Mouse (Mus musculus) adrenal gland, postnatal 4 days (tissue): Measurements from ENCODE around the gene C130050O18Rik. TPM values are rescaled to one million over a fixed set of nuclear protein-coding genes. Genes with fewer than 3 reads are reported as not detected.

Source experiments
- DNase-seq, 2 experiments: peaks; one replicate each; pipeline ENCODE4 v3.0.0; 2021 to 2022; ENCODE audit warnings: low spot score in 2 of 2, mixed read lengths in 2 of 2
- microRNA-seq: library from miRNA; unstranded; fragments of <30 nt; microRNA quantifications from one replicate; pipeline ENCODE4 v1.2.0, GENCODE M21; 2021
- total RNA-seq, 2 experiments: library from RNA; stranded (reverse); gene quantifications; 2 replicates each; pipeline ENCODE4 v1.2.3; 2021

The C130050O18Rik gene
- total RNA-seq, 2 experiments from 2014 or later: 0.48 to 0.93 TPM

DNA sequence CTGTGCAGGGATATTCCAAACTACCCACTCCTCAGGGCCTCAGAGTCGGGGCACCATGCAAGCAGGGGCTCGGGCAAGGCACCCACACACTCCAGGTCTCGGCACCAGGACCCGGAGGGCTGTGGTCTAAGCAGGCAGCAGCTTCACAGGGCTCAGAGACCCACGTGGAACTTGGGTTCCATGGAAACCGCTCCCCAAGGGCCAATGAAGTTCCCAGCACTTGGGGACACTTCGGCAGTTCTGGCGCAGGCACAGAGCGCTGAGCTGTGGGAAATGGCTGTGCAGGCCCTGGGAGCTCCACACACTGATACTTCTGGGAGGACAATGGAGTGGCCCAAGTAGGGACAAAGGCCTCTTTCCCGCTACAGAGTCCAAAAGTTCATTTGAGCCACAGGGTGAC, 48.0 kb downstream of the C130050O18Rik start:
- DNase-seq: no peak

DNA sequence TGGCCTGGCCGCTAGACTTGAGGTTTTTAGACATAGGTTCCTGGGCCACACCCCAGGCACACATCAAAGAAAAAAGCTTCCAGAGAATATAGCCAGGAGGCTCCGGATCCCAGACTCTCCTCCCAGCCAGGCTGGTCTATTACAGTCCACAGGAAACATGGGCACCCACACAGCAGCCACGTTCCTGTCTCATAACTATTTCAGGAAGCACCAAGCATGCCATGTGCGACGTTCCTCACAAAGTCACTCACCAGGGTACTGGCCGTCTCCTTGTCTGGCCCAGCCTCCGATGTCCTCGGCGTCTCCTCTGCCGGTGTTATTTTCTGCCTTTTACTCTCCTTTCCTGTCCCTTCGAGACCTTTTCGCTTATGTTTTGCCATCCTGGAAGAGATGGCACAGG, 50.1 kb downstream of the C130050O18Rik start:
- DNase-seq: no peak

DNA sequence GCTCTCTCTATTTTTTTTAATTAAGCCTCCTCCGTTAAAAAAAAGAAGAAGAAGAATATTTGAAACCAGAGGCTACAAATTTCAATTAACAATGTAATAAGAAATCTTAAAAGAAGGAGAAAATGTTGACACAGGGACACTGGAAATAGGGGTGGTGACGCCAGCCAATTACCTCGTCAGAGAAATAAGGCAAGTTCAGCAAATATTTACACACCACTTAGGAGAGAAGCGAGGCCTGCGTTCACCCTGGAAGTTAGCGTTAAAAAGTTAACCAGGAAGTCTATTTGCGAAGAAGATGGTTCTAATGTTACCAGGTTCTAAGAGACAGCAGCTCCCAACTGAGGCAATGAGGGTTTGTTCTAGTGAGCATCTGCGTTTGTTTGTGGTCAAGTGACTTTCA, 52.2 kb downstream of the C130050O18Rik start:
- DNase-seq: no peak

DNA sequence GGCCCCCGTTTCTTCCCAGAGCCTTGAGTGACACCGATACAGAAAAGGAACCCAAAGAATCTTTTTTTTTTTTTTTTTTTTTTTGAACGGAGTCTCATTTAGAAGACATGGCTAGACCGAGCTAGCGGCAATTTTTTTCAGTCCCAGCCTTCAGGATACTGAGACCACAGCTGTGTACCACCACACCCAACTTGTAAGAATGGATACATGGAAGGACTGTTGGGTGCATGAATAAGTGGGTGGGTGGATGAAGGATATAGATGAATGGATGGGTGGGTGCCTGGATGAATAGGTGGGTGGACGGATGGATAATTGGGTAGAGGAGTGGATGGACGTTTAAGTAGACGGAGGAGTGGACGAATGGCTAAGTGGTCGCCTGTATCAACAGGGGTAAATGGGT, 54.9 kb downstream of the C130050O18Rik start:
- no peak for DNase-seq

DNA sequence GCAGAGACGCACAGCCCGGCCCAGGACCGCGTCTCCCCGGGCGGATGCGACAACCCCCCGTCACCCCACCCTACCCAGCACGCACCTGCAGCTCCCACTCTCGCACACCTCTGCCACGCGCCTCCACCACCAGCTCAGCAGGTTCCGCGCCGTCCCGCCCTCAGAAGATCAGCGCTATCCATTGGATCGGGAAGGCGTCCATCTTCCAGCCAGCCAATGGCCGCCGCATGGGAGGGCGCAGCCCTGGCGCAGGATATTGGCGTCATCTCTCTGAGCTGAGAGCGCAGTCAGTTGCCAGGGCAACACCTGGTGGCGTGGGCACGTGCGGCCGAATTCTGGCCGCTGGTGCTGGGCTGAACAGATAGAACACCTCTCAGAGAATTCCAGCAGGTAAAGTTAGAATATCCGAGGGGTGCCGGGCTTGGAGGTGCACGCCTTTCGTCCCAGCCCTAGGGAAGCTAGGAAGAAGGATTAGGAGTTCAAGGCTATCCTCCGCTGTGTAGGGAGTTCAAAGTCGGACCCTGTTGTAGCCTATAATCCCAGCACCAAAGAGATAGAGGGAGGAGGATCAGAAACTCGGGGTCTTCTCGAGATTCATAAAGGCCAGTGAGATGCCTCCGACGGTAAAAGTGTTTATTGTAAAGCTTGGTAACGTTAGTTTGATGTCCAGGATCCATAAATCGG, 55.4 kb downstream of the C130050O18Rik start, which contains the start of gene 3110082I17Rik:
TSS of gene 3110082I17Rik (minus strand) at position 144 of the 684 bp plus-strand sequence.
- peak; percentile 97 to 99 for DNase-seq

DNA sequence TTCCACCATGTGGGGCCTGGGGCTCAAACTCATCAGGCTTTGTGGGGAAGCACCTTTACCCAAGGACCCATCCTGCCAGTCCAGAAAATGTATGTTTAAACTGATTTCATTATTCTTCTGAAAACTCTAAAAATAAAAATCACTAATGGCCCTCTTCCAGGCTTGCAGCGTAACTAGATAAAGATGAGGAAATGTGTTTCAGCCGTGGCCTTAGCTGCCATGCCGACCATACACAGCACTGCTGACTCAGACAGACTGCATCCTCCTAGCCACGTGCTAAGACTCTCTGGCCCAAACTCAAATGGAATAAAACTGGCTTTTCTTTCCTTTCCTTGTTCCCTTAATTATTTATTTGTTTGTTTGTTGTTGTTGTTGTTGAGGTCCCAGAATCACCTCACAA, 59.8 kb downstream of the C130050O18Rik start:
- DNase-seq: no peak

Small RNA genes lying within 50 kb of the gene (microRNA-seq; reads per million reads assigned to microRNA genes)
- 310 reads per million, percentile 61 among the genes with 10 or more reads in this experiment for gene Mir339

Other genes with a start within 250 kb of the C130050O18Rik start
- gene Sun1, start 204.6 kb upstream of the C130050O18Rik start, total RNA-seq: 10 to 100 TPM; 78.5 to 81.6 TPM
- gene Get4, start 153.0 kb upstream of the C130050O18Rik start, total RNA-seq: 100 to 1,000 TPM; 102 to 118 TPM
- gene Adap1, start 79.7 kb upstream of the C130050O18Rik start, total RNA-seq: 1 to 10 TPM; 6.2 to 8.0 TPM
- gene Cox19, start 53.9 kb upstream of the C130050O18Rik start, total RNA-seq: 10 to 100 TPM; 62.9 to 65.6 TPM
- gene Cyp2w1, start 52.7 kb upstream of the C130050O18Rik start, total RNA-seq: not detected
- gene Gpr146, start 27.6 kb upstream of the C130050O18Rik start, total RNA-seq: 10 to 100 TPM; 10.4 to 10.7 TPM
- gene Gper1, start 17.9 kb downstream of the C130050O18Rik start, total RNA-seq: 1 to 10 TPM; 6.0 to 7.4 TPM
- 10 to 100 TPM; 18.8 to 19.7 TPM for gene 3110082I17Rik, start 55.2 kb downstream of the C130050O18Rik start, total RNA-seq
- gene Zfand2a, start 79.3 kb downstream of the C130050O18Rik start, total RNA-seq: 10 to 100 TPM; 26.7 to 29.7 TPM
- 1 to 10 TPM in 1 of 2 experiments, under 1 TPM in 1; 0.42 to 3.8 TPM for gene Uncx, start 138.2 kb downstream of the C130050O18Rik start, total RNA-seq